Mouse (Mus musculus): ENCODE data around the gene Gm21969. TPM values are rescaled to one million over a fixed set of nuclear protein-coding genes. Genes with fewer than 3 reads are reported as not detected.

Gm21969 gene
- total RNA-seq, 2 experiments from 2014 or later: not detected

DNA sequence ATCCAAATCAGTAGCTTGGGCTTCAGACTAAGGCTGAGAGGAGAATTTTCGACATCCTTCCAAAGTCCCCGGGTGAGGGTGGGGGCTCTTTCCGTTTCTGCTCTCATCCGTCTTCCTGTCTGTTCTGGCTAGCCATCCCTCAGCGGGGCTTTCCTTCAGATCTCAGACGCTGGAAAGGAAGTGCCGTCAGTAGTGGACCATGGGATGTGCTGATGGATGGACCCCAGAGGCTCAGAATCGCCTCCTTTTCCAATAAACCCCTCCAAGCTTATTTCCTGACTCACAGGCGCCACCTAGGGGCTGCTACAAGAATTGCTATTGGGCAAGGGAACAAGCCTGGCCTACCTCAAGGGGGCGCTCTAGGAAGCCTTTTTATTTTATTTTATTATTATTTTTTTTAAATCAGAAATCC, 8.6 kb downstream of the Gm21969 start:
- intact Hi-C loops (cut with DNase I): loop anchor here (2.0 to 5.0 kb wide), 3 partner anchors 37 to 141 kb away; no protein-coding TSS in a partner anchor

DNA sequence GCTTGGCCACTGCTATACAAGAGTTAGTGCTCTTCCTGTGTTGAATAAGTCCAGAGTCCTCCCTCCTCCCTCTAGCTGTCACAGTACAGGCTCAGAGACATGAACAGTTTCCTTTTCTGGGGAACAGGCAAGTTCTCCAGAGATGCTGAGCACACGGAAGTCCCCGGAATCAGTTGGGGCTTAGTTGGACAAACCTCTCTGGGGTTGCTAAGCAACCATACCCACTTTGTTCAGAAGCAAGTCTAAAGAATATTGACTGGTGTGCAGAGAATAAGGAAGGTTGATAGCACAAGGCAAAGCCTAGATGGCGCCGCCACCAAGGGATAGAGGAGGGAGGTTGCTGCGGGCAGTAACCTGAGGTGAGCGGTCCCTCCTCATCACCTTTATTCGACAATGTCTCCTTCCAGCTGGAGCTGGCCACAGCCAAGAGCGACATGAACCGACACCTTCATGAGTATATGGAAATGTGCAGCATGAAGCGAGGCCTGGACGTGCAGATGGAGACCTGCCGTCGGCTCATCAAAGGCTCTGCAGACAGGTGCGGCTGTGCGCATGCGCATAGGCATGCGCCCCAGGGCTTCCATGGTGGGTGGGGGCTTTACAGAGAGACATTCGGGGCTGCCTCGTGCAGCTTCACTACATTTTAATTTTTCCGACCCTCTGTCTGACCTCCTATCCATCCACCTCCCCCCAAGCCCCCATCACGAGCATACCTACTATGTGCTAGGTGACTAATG, 11.7 kb downstream of the Gm21969 start:
- no peak for DNase-seq (ENCODE audit: low spot score)
- intact Hi-C loops (cut with DNase I): loop anchor here (5.0 kb wide), 1 partner anchor 122 kb away; no protein-coding TSS in a partner anchor

More for the DNA sequence above, 8.6 kb downstream of the Gm21969 start:
- DNase-seq (ENCODE audit: low spot score): peak; percentile 78

GRCm38 (mm10) chr4:139616276-139617000, 13.5 kb downstream of the Gm21969 start:
- no peak for DNase-seq (ENCODE audit: low spot score)
- intact Hi-C loops (cut with DNase I): no loop called here

- intact Hi-C loops (cut with DNase I): no loop called here
- no peak for DNase-seq (ENCODE audit: low spot score)
Measured at GRCm38 (mm10) chr4:139617001-139617364, 14.0 kb downstream of the Gm21969 start.

DNA sequence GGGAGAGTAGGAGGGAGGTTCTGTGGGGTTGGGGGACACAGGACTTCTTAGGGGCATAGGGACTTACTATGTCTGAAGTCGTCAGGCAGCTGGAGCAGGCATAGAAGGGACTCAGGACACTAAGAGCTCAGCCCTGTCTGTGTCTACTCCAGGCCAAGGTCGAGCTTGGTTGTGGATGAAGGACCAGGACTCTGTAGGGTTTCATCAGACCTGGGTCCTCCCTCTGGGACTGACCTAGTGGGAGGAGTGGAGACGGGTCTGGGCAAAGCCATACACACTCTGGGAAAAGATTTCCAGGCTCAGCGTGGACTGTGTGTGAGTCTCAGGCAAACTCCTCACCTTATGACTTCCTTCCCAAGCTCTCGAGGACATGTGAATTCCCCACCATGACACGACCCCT, 16.8 kb downstream of the Gm21969 start:
- DNase-seq (ENCODE audit: low spot score): no peak

GRCm38 (mm10) chr4:139622373-139623282, 19.6 kb downstream of the Gm21969 start, which contains the start of gene Aldh4a1:
Gene Aldh4a1 (plus strand): TSS chr4:139622866.
- intact Hi-C loops (cut with DNase I): no loop called here

More for the DNA sequence above, 16.8 kb downstream of the Gm21969 start:
- intact Hi-C loops (cut with DNase I): no loop called here

DNA sequence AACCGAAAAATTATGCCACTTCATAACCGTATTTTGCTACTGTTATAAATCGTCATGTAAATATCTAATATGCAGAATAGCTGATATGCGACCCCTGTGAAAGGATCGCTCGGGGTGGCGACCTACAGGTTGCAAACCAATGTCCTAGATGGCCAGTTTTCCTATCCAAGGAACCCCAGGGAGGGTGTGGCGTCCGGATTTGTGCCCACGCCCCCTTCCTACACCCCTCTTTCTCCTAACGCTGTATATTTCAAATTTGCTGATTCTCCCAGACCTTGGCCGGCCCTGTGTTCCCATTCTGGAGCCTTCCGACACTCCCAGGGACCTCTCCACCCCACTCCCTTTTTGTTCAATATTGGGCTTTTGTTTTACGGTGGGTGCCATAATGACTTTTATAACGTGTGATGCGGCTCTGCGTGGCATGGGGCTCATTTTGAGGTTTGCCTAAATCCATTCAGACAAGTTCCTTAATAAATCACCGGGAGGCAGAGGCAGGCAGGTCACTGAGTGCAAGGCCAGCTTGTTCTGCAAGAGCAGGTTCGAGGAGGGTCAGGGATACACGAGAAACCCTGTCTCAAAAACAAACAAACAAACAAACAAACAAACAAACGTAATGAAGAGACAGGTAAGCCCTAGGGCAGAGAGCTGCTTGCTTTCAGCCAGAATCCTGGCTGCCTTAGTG, 20.6 kb downstream of the Gm21969 start:
- intact Hi-C loops (cut with DNase I): no loop called here

More at GRCm38 (mm10) chr4:139622373-139623282, 19.6 kb downstream of the Gm21969 start, which contains the start of gene Aldh4a1:
- peak; percentile 90 for DNase-seq (ENCODE audit: low spot score)

DNA sequence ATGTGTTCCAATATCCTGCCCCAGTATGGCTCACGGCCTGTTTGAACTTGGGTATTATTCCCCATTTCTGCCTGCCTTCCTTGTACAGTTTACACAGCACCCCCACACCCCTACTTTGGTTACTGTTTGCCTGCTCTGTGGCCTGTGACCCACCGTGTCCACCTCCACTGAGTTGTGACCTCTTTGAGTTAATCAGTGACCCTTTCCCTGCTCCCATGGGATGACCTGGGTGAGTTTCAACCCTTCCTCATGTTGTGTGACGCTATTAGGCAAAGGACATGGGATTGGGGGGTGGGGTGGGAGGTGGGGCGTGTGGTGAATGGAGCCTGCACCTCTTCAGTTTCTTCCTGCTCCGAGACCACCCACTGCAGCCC, 21.1 kb downstream of the Gm21969 start:
- DNase-seq (ENCODE audit: low spot score): no peak
- intact Hi-C loops (cut with DNase I): no loop called here

More for the DNA sequence above, 20.6 kb downstream of the Gm21969 start:
- no peak for DNase-seq (ENCODE audit: low spot score)

GRCm38 (mm10) chr4:139624706-139625105, 21.7 kb downstream of the Gm21969 start:
- no peak for DNase-seq (ENCODE audit: low spot score)
- intact Hi-C loops (cut with DNase I): no loop called here

GRCm38 (mm10) chr4:139627361-139627760, 24.4 kb downstream of the Gm21969 start:
- no peak for DNase-seq (ENCODE audit: low spot score)
- intact Hi-C loops (cut with DNase I): no loop called here

- intact Hi-C loops (cut with DNase I): no loop called here
- no peak for DNase-seq (ENCODE audit: low spot score)
Measured at GRCm38 (mm10) chr4:139630171-139630570, 27.2 kb downstream of the Gm21969 start.

DNA sequence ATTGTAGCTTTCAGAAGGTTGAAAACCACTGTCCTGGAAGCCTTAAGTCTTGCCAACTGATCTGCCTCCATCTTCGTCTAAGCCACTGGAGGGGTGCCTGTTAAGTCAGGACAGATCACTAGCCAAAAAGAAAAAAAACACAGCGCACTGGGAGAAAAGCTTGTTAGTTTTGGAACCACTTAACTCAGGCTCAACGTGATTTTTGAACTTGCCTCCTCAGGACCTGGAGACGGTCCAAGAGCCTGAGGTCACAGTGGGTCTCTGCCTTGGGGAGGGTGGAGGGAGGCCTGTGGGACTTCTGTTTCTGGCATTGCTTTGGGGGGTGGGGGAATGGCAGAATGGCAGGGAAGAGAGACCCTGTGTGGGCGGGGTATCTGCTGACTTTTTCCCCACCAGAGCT, 28.2 kb downstream of the Gm21969 start:
- intact Hi-C loops (cut with DNase I): no loop called here
- DNase-seq (ENCODE audit: low spot score): no peak

GRCm38 (mm10) chr4:139631569-139632253, 28.7 kb downstream of the Gm21969 start:
- intact Hi-C loops (cut with DNase I): no loop called here

DNA sequence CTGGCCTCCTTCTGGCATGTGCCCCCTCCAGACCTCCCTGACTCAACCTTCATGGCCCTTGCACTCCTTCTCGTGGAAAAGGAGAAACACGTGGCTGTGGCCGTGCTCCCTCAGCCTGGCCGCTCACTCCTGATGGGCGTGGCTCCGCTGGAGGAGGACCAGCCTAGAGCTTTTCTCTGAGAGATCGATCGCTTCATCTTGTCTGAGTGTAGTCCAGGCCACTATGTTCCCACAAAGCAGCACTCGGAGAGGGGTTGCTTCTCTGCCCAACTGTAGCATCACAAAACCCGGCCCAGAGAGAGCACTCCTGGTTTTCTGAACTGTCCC, 29.2 kb downstream of the Gm21969 start:
- DNase-seq (ENCODE audit: low spot score): no peak
- intact Hi-C loops (cut with DNase I): no loop called here

More at GRCm38 (mm10) chr4:139631569-139632253, 28.7 kb downstream of the Gm21969 start:
- DNase-seq (ENCODE audit: low spot score): no peak

- no peak for DNase-seq (ENCODE audit: low spot score)
- intact Hi-C loops (cut with DNase I): loop anchor here (1.0 to 2.0 kb wide), 2 partner anchors 24 to 166 kb away; no protein-coding TSS in a partner anchor
Measured at GRCm38 (mm10) chr4:139636373-139636772, 33.4 kb downstream of the Gm21969 start.

- DNase-seq (ENCODE audit: low spot score): no peak
- intact Hi-C loops (cut with DNase I): loop anchor here (2.0 kb wide), 1 partner anchor 25 kb away; no protein-coding TSS in a partner anchor
Measured at GRCm38 (mm10) chr4:139637847-139638246, 34.9 kb downstream of the Gm21969 start.

DNA sequence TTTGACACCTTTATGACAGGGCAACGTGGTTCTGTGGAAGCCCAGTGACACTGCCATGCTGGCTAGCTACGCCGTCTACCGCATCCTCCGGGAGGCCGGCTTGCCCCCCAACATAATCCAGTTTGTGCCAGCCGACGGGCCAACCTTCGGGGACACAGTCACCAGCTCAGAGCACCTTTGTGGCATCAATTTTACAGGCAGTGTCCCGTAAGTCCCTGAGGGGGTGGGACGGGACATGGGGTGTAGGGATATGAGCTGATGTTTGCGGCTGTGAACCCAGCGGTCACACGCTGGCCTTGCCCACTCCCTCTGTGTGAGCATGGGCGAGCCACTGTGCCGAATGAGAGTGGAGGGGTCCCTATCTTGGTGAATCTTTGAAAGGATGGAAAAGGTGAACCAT, 35.4 kb downstream of the Gm21969 start:
- intact Hi-C loops (cut with DNase I): no loop called here

GRCm38 (mm10) chr4:139639801-139640200, 36.8 kb downstream of the Gm21969 start:
- intact Hi-C loops (cut with DNase I): no loop called here
- no peak for DNase-seq (ENCODE audit: low spot score)

More for the DNA sequence above, 35.4 kb downstream of the Gm21969 start:
- DNase-seq (ENCODE audit: low spot score): no peak

DNA sequence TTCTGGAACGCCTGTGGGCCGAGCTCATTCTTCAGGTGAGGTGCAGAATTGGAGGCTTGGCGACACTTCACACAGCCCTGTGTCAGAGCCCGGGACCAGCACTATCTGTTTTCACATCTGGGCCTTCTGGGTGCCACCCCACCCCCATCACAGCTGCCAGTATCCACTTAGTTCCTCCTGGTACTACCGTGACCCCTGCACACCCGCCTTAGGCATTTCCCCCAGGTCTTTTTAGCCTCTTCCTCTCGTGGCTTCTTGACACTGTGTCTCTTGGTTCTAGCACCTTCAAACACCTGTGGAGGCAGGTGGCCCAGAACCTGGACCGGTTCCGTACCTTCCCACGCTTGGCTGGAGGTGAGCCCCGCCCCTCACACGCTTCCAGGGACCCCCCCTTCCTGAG, 37.3 kb downstream of the Gm21969 start:
- DNase-seq (ENCODE audit: low spot score): no peak
- intact Hi-C loops (cut with DNase I): no loop called here
